Mouse (Mus musculus): ENCODE data around the gene Etv6.

The Etv6 gene

GRCm38 (mm10) chr6:134075031-134075430, 39.5 kb downstream of the Etv6 start:
- DNase-seq (ENCODE audit: low read depth, low spot score) = no peak

GRCm38 (mm10) chr6:134078016-134078415, 42.5 kb downstream of the Etv6 start:
- DNase-seq (ENCODE audit: low read depth, low spot score) = no peak

- no peak for DNase-seq (ENCODE audit: low read depth, low spot score)
These were observed 43.6 kb downstream of the Etv6 start for GRCm38 (mm10) chr6:134079112-134079511.

GRCm38 (mm10) chr6:134079563-134079962, 44.1 kb downstream of the Etv6 start:
- DNase-seq (ENCODE audit: low read depth, low spot score) = no peak

DNA sequence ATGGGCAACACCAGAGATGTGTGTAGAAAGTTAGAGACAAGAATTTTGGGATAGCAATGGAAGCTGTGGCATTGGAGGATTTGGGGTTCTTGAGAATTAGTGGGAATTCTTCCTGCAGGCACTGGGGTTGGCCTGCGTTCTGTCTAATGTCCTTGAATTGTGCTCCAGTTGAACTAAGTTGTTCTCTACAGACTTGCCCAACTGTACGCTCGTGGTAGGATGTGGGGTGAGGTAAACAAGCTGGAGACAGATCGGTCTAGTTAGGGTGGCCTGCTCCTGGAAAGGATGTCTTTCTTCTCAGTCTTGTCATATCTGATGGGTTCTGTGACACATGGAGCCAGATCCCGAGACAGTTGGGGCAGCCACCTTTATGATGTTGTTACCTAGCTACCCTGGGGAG, 45.4 kb downstream of the Etv6 start:
- no peak for DNase-seq (ENCODE audit: low read depth, low spot score)

DNA sequence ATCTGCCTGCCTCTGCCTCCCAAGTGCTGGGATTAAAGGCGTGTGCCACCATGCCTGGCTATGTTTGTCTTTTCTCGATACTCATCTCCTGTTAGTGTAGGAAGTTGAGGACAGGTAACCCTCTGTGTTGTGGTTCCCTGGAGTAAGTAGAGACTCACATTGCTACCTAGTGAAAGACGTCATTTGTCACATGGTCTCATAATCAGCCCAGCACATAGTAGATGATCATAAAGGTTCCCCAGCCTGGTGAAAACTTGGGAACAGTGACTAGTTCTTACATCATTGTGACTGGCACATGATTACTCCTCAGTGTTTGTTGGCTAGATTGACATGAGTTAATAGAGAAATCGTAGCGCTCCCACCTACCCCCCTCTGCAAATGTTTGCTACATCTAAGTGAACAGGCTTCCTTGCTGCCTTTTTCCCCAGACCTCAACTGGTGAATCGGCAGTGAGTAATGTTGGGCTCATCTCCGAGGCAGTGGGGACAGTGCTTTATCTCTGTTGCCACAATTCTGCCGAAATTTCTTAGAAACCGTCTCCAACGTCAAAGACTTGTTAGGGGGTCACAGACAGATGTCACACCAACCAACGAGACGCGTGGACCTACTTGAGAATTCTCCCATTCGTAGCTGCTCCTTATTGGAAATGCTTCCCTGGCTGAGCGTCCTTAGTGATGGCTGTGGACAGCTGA, 46.9 kb downstream of the Etv6 start:
- no peak for DNase-seq (ENCODE audit: low read depth, low spot score)

- no peak for DNase-seq (ENCODE audit: low read depth, low spot score)
These were observed 47.9 kb downstream of the Etv6 start for GRCm38 (mm10) chr6:134083428-134083827.

DNA sequence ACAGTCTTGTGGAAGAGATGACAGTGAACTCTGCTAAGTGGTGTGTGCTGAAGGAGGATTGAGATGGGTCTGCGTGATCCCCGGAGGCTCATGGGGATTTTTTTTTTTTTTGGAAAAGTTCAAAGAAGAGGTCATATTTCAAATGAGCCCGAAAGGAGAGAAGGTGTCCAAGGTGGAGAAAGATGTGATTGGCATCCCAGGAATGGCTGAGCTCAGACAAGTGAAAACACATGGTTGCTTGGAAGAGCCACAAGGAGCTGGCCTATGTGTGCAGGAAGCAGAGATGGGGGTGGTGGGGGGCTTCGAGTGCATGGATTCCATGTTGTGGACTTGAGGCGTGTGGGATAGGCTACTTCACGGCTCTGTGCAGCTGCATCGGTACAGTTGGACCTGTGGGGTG, 50.9 kb downstream of the Etv6 start:
- DNase-seq (ENCODE audit: low read depth, low spot score) = peak; percentile 36

GRCm38 (mm10) chr6:134087709-134088108, 52.2 kb downstream of the Etv6 start:
- DNase-seq (ENCODE audit: low read depth, low spot score) = no peak

- DNase-seq (ENCODE audit: low read depth, low spot score) = no peak
These were observed 54.3 kb downstream of the Etv6 start for GRCm38 (mm10) chr6:134089671-134090377.

DNA sequence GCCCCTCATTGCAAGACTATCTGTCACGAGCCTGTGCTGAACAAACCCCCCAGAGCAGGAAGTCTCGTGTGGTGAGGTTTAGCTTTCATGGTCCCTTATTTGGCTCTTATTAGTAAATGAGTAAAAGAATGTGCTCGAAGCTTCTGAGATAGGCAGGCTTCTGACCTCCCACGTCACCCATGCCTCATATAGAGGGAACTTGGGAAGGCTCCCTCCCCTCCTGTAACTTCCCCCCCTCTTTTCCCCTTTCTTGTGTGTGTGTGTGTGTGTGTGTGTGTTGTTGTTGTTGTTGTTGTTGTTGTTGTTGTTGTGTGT, 54.8 kb downstream of the Etv6 start:
- DNase-seq (ENCODE audit: low read depth, low spot score) = no peak

- no peak for DNase-seq (ENCODE audit: low read depth, low spot score)
These were observed 55.4 kb downstream of the Etv6 start for GRCm38 (mm10) chr6:134090875-134091274.

GRCm38 (mm10) chr6:134091398-134091801, 55.9 kb downstream of the Etv6 start:
- no peak for DNase-seq (ENCODE audit: low read depth, low spot score)

- DNase-seq (ENCODE audit: low read depth, low spot score) = no peak
These were observed 58.6 kb downstream of the Etv6 start for GRCm38 (mm10) chr6:134094066-134094465.

GRCm38 (mm10) chr6:134094620-134095019, 59.1 kb downstream of the Etv6 start:
- DNase-seq (ENCODE audit: low read depth, low spot score) = no peak

GRCm38 (mm10) chr6:134095582-134095981, 60.1 kb downstream of the Etv6 start:
- no peak for DNase-seq (ENCODE audit: low read depth, low spot score)

DNA sequence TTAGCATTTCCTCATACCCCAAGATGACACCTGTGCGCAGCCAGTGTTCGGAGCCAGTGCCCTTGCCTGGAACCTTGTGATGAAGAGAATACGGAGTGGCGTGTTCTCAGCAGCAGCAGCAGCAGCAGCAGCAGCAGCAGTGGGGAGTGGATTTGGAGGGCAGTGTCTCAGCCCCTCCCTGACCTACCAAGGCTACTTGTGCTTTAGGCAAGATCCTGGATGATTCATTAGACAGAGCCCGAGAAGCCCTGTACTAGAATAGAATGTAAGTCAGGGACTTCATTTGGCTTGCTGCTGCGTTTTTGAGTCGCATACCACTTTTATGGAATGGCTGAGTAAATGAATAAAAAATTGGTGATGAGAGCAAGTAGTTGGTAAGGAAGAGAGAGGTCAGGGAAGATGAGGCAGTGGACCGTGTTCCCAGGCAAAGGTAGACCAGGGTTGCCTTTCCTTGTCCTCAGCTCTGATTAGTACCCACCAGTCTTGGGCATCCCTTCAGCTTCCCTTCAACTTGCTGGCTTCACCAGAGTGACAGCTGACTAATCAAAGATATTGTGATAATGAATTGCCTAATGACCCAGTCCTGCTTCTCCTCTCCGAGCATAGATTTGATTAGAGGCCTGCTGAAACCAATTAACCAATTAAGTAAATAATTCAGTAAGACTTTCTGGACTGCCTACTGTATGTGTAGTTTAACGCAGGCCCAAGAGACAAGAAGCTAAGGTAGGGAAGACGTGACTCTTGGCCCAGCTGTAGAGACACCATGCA, 64.7 kb downstream of the Etv6 start:
- no peak for DNase-seq (ENCODE audit: low read depth, low spot score)

DNA sequence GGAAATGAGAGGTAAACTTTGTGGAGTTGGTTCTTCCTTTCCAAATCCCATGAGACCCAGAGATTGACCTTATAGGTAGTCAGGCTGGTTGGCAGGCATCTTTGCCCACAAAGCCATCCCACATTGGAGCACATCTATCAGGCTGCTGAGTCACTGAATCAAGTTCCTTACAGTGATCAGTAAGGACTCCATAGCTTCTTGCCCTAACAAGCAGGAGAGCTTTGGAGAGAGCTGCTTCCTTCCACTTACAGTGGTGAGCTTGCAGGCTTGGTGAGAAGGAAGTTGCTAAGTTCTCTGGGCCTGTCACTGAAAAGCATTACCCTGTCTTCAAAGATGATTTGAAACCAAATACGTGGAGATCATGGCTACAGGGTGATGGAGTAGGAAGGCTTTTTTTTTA, 66.9 kb downstream of the Etv6 start:
- no peak for DNase-seq (ENCODE audit: low read depth, low spot score)

DNA sequence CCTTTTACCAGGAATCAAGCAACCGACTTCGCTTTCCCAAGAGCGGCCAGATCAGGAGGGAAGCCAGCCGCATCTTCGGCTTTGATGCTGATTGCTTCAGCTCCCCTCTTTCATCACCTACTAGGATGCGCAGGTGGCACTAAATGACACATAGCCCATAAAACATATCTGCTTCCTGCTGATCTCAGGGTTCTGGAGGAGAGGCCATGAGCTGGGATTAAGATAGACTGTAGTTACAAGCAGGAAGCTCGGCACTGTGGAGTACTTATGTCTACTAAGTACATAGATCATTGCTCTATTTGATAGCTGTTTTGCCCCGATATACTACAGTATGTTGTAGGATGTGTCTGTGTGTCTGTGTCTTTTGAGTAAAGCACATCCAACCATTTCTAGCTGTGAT, 68.0 kb downstream of the Etv6 start:
- DNase-seq (ENCODE audit: low read depth, low spot score) = no peak

GRCm38 (mm10) chr6:134105514-134106201, 70.2 kb downstream of the Etv6 start:
- DNase-seq (ENCODE audit: low read depth, low spot score) = no peak

GRCm38 (mm10) chr6:134107696-134108095, 72.2 kb downstream of the Etv6 start:
- no peak for DNase-seq (ENCODE audit: low read depth, low spot score)

- DNase-seq (ENCODE audit: low read depth, low spot score) = no peak
These were observed 74.2 kb downstream of the Etv6 start for GRCm38 (mm10) chr6:134109675-134110074.
